Mouse (Mus musculus): ENCODE data around the gene Arhgdia.

DNA sequence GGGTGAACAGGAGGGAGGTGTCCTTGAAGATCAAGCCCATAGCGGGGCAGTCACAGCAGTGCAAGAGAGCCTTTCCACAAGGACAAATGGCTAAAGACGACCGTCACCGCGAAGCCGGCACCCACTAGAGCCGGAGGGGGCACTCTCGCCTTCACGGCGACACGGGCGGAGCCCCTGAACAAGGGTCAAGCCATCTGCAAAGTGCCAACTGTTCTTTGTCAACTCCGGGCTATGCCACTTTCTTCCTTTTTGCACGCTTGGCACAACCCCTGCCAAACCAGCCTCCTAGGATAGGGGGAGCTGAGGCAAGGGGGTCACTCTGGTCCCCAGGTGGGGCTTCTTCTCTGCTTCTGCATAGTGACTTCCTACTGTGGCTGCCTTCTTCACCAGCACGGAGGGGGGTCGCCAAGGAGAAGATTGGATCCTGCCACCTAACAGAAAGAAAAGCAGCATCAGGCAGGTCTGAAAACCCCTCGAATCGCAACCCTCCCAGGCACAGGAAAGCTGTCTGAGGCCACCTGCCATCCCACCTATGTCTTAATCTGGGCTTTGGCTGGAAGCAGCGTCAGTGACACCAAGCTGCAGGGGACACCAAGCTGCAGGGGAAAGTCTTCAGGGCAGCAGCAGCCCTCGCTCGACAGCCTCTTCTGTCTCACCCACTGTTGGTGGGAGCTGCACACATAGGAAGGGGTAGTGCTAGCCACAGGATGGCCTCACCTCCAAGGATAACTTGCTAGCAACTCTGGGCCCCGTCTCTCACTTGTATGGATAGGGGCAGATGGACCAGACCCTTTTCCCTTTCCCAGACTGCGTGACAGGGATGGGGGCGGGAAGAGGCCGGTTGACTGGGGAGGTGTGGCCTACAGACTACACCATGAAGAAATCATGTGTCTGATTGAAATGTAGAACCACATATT, 37.5 kb upstream of the Arhgdia start:
- no peak for TF ChIP-seq POLR2A (IDR thresholded peaks at IDR 0.05; ENCODE audit: extremely low read depth, insufficient read depth, low read length)
- TF ChIP-seq CTCF (IDR thresholded peaks at IDR 0.05; ENCODE audit: low read depth, low read length): no peak
